Mouse (Mus musculus): Measurements from ENCODE around the gene Gm19668. TPM values are rescaled to one million over a fixed set of nuclear protein-coding genes. Genes with fewer than 3 reads are reported as not detected.
"Not testable (repeated sequence)": the region's sequence is repeated elsewhere in the genome, so short reads cannot be mapped to it uniquely, and the experiment has no call there.

Gene Gm19668
- polyA plus RNA-seq, 1 experiment from 2014 or later, result not detected

GRCm38 (mm10) chr10:77769727-77770126, 29.2 kb downstream of the Gm19668 start:
- no peak overlapping the region for H3K27ac ChIP-seq (replicated peaks in 1 of 2; ENCODE audit: control insufficient read depth in 1 of 2, insufficient read depth in 1 of 2, low read depth in 2 of 2, low read length in 2 of 2)
- ATAC-seq (ENCODE audit: insufficient number of reproducible peaks, insufficient read depth, low FRiP score, low read depth), result peak; percentile 50; the same call in 1 of the 2 replicates
- H3K9ac ChIP-seq (ENCODE audit: low read length), result no peak overlapping the region
- no peak overlapping the region for H3K4me2 ChIP-seq (ENCODE audit: low read length)
- H3K27me3 ChIP-seq (ENCODE audit: control insufficient read depth, insufficient read depth, low read length), result no peaks in the 10 kb centered on the region
- WGBS, result 76% methylated on average over 1 of the region's 1 CpGs
- H3K4me3 ChIP-seq (ENCODE audit: control insufficient read depth in 1 of 2, insufficient read depth in 1 of 2, low read depth in 1 of 2, low read length in 2 of 2), result no peak overlapping the region
- H3K4me1 ChIP-seq (ENCODE audit: control insufficient read depth in 2 of 2, insufficient read depth in 2 of 2, low read length in 2 of 2), result no peaks in the 10 kb centered on the region
- H3K9me3 ChIP-seq (ENCODE audit: control insufficient read depth, low read length), result no peaks in the 10 kb centered on the region; the same call in 1 of the 2 replicates
- H3K36me3 ChIP-seq (ENCODE audit: control insufficient read depth, insufficient read depth, low read length), result no peaks in the 10 kb centered on the region

GRCm38 (mm10) chr10:77759582-77759981, 39.4 kb downstream of the Gm19668 start, which contains the start of gene Gm3233:
TSS of gene Gm3233 (minus strand) at chr10:77759682.
- H3K27me3 ChIP-seq (ENCODE audit: control insufficient read depth, insufficient read depth, low read length); H3K36me3 ChIP-seq (ENCODE audit: control insufficient read depth, insufficient read depth, low read length); ATAC-seq (ENCODE audit: insufficient number of reproducible peaks, insufficient read depth, low FRiP score, low read depth); H3K9me3 ChIP-seq (ENCODE audit: control insufficient read depth, low read length); H3K4me1 ChIP-seq (ENCODE audit: control insufficient read depth in 2 of 2, insufficient read depth in 2 of 2, low read length in 2 of 2); H3K4me3 ChIP-seq (ENCODE audit: control insufficient read depth in 1 of 2, insufficient read depth in 1 of 2, low read depth in 1 of 2, low read length in 2 of 2); H3K27ac ChIP-seq (replicated peaks in 1 of 2; ENCODE audit: control insufficient read depth in 1 of 2, insufficient read depth in 1 of 2, low read depth in 2 of 2, low read length in 2 of 2); H3K4me2 ChIP-seq (ENCODE audit: low read length); H3K9ac ChIP-seq (ENCODE audit: low read length): not testable (repeated sequence)
- WGBS, result no CpG with 5 or more reads among the region's 1 CpGs

GRCm38 (mm10) chr10:77753448-77753847, 45.5 kb downstream of the Gm19668 start:
- ATAC-seq (ENCODE audit: insufficient number of reproducible peaks, insufficient read depth, low FRiP score, low read depth), result no peak
- Histone ChIP-seq H3K9ac (ENCODE audit: low read length) (no peak overlapping the region), H3K9me3 (ENCODE audit: control insufficient read depth, low read length) (no peaks in the 10 kb centered on the region), H3K27me3 (ENCODE audit: control insufficient read depth, insufficient read depth, low read length) (no peaks in the 10 kb centered on the region), H3K4me2 (ENCODE audit: low read length) (no peak overlapping the region), H3K4me1 (ENCODE audit: control insufficient read depth in 2 of 2, insufficient read depth in 2 of 2, low read length in 2 of 2) (no peaks in the 10 kb centered on the region), H3K4me3 (ENCODE audit: control insufficient read depth in 1 of 2, insufficient read depth in 1 of 2, low read depth in 1 of 2, low read length in 2 of 2) (no peak overlapping the region), H3K27ac (replicated peaks in 1 of 2; ENCODE audit: control insufficient read depth in 1 of 2, insufficient read depth in 1 of 2, low read depth in 2 of 2, low read length in 2 of 2) (no peak overlapping the region), H3K36me3 (ENCODE audit: control insufficient read depth, insufficient read depth, low read length) (no peaks in the 10 kb centered on the region)

GRCm38 (mm10) chr10:77752312-77752711, 46.6 kb downstream of the Gm19668 start:
- not testable (repeated sequence) for H3K9me3 ChIP-seq (ENCODE audit: control insufficient read depth, low read length); H3K36me3 ChIP-seq (ENCODE audit: control insufficient read depth, insufficient read depth, low read length); ATAC-seq (ENCODE audit: insufficient number of reproducible peaks, insufficient read depth, low FRiP score, low read depth); H3K9ac ChIP-seq (ENCODE audit: low read length); H3K27me3 ChIP-seq (ENCODE audit: control insufficient read depth, insufficient read depth, low read length); H3K4me1 ChIP-seq (ENCODE audit: control insufficient read depth in 2 of 2, insufficient read depth in 2 of 2, low read length in 2 of 2); H3K4me2 ChIP-seq (ENCODE audit: low read length); H3K27ac ChIP-seq (replicated peaks in 1 of 2; ENCODE audit: control insufficient read depth in 1 of 2, insufficient read depth in 1 of 2, low read depth in 2 of 2, low read length in 2 of 2); H3K4me3 ChIP-seq (ENCODE audit: control insufficient read depth in 1 of 2, insufficient read depth in 1 of 2, low read depth in 1 of 2, low read length in 2 of 2)
- WGBS, result 59% methylated on average over 3 of the region's 3 CpGs

- H3K4me2 ChIP-seq (ENCODE audit: low read length); H3K27me3 ChIP-seq (ENCODE audit: control insufficient read depth, insufficient read depth, low read length); H3K4me3 ChIP-seq (ENCODE audit: control insufficient read depth in 1 of 2, insufficient read depth in 1 of 2, low read depth in 1 of 2, low read length in 2 of 2); H3K9me3 ChIP-seq (ENCODE audit: control insufficient read depth, low read length); H3K9ac ChIP-seq (ENCODE audit: low read length); ATAC-seq (ENCODE audit: insufficient number of reproducible peaks, insufficient read depth, low FRiP score, low read depth); H3K36me3 ChIP-seq (ENCODE audit: control insufficient read depth, insufficient read depth, low read length); H3K27ac ChIP-seq (replicated peaks in 1 of 2; ENCODE audit: control insufficient read depth in 1 of 2, insufficient read depth in 1 of 2, low read depth in 2 of 2, low read length in 2 of 2); H3K4me1 ChIP-seq (ENCODE audit: control insufficient read depth in 2 of 2, insufficient read depth in 2 of 2, low read length in 2 of 2): not testable (repeated sequence)
- 44% methylated on average over 1 of the region's 1 CpGs for WGBS
Measured at GRCm38 (mm10) chr10:77751254-77751653, 47.7 kb downstream of the Gm19668 start, which contains the start of gene Gm9736. TSS of gene Gm9736 (minus strand) at chr10:77751354.

GRCm38 (mm10) chr10:77750686-77751085, 48.2 kb downstream of the Gm19668 start:
- not testable (repeated sequence) for H3K36me3 ChIP-seq (ENCODE audit: control insufficient read depth, insufficient read depth, low read length)
- WGBS, result 59% methylated on average over 1 of the region's 1 CpGs

More at GRCm38 (mm10) chr10:77750686-77751085, 48.2 kb downstream of the Gm19668 start:
- H3K9me3 ChIP-seq (ENCODE audit: control insufficient read depth, low read length); H3K9ac ChIP-seq (ENCODE audit: low read length); H3K4me3 ChIP-seq (ENCODE audit: control insufficient read depth in 1 of 2, insufficient read depth in 1 of 2, low read depth in 1 of 2, low read length in 2 of 2); ATAC-seq (ENCODE audit: insufficient number of reproducible peaks, insufficient read depth, low FRiP score, low read depth); H3K4me2 ChIP-seq (ENCODE audit: low read length); H3K4me1 ChIP-seq (ENCODE audit: control insufficient read depth in 2 of 2, insufficient read depth in 2 of 2, low read length in 2 of 2); H3K27me3 ChIP-seq (ENCODE audit: control insufficient read depth, insufficient read depth, low read length); H3K27ac ChIP-seq (replicated peaks in 1 of 2; ENCODE audit: control insufficient read depth in 1 of 2, insufficient read depth in 1 of 2, low read depth in 2 of 2, low read length in 2 of 2): not testable (repeated sequence)

Other genes starting within 250 kb of the Gm19668 start
- 128 and 133 TPM in 2 replicates for gene Pttg1ip, start 217.4 kb downstream of the Gm19668 start, polyA plus RNA-seq (2014; fragmentation: Nextera tagmentation; extraction: Ambion mirVana)
- 144 and 156 TPM in 2 replicates for gene Sumo3, start 193.0 kb downstream of the Gm19668 start, polyA plus RNA-seq (2014; fragmentation: Nextera tagmentation; extraction: Ambion mirVana)
- gene Gm49325, start 192.9 kb downstream of the Gm19668 start, polyA plus RNA-seq (2014; fragmentation: Nextera tagmentation; extraction: Ambion mirVana), result 2.9 TPM in 1 of 2 replicates, not detected in the other
- gene Ube2g2, start 176.9 kb downstream of the Gm19668 start, polyA plus RNA-seq (2014; fragmentation: Nextera tagmentation; extraction: Ambion mirVana), result 50.4 and 53.0 TPM in 2 replicates
- 0.09 TPM in 1 of 2 replicates, not detected in the other for gene Tspear, start 112.6 kb downstream of the Gm19668 start, polyA plus RNA-seq (2014; fragmentation: Nextera tagmentation; extraction: Ambion mirVana)
- gene Gm19402, start 108.4 kb downstream of the Gm19668 start, polyA plus RNA-seq (2014; fragmentation: Nextera tagmentation; extraction: Ambion mirVana), result not detected in 2 replicates
- not detected in 2 replicates for gene Gm9508, start 101.9 kb downstream of the Gm19668 start, polyA plus RNA-seq (2014; fragmentation: Nextera tagmentation; extraction: Ambion mirVana)
- gene Gm10272, start 92.5 kb downstream of the Gm19668 start, polyA plus RNA-seq (2014; fragmentation: Nextera tagmentation; extraction: Ambion mirVana), result not detected in 2 replicates
- gene Gm10024, start 87.7 kb downstream of the Gm19668 start, polyA plus RNA-seq (2014; fragmentation: Nextera tagmentation; extraction: Ambion mirVana), result not detected in 2 replicates
- gene Gm10142, start 83.3 kb downstream of the Gm19668 start, polyA plus RNA-seq (2014; fragmentation: Nextera tagmentation; extraction: Ambion mirVana), result not detected in 2 replicates
- gene Krtap12-1, start 78.5 kb downstream of the Gm19668 start, polyA plus RNA-seq (2014; fragmentation: Nextera tagmentation; extraction: Ambion mirVana), result not detected in 2 replicates
- gene Gm10100, start 72.6 kb downstream of the Gm19668 start, polyA plus RNA-seq (2014; fragmentation: Nextera tagmentation; extraction: Ambion mirVana), result not detected in 2 replicates
- not detected in 2 replicates for gene Gm18596, start 56.5 kb downstream of the Gm19668 start, polyA plus RNA-seq (2014; fragmentation: Nextera tagmentation; extraction: Ambion mirVana)
- not detected in 2 replicates for gene Gm9736, start 47.8 kb downstream of the Gm19668 start, polyA plus RNA-seq (2014; fragmentation: Nextera tagmentation; extraction: Ambion mirVana)
- gene Gm3233, start 39.5 kb downstream of the Gm19668 start, polyA plus RNA-seq (2014; fragmentation: Nextera tagmentation; extraction: Ambion mirVana), result not detected in 2 replicates
- not detected in 2 replicates for gene Gm3238, start 27.8 kb downstream of the Gm19668 start, polyA plus RNA-seq (2014; fragmentation: Nextera tagmentation; extraction: Ambion mirVana)
- gene Gm7138, start 22.2 kb downstream of the Gm19668 start, polyA plus RNA-seq (2014; fragmentation: Nextera tagmentation; extraction: Ambion mirVana), result not detected in 2 replicates
- gene Gm3250, start 16.6 kb downstream of the Gm19668 start, polyA plus RNA-seq (2014; fragmentation: Nextera tagmentation; extraction: Ambion mirVana), result not detected in 2 replicates
- gene Gm7137, start 10.9 kb downstream of the Gm19668 start, polyA plus RNA-seq (2014; fragmentation: Nextera tagmentation; extraction: Ambion mirVana), result not detected in 2 replicates
- not detected in 2 replicates for gene Gm9639, start 4.1 kb downstream of the Gm19668 start, polyA plus RNA-seq (2014; fragmentation: Nextera tagmentation; extraction: Ambion mirVana)
- not detected in 2 replicates for gene Gm9507, start 12.7 kb upstream of the Gm19668 start, polyA plus RNA-seq (2014; fragmentation: Nextera tagmentation; extraction: Ambion mirVana)
- not detected in 2 replicates for gene Gm2696, start 15.5 kb upstream of the Gm19668 start, polyA plus RNA-seq (2014; fragmentation: Nextera tagmentation; extraction: Ambion mirVana)
- not detected in 2 replicates for gene Krtap10-4, start 28.0 kb upstream of the Gm19668 start, polyA plus RNA-seq (2014; fragmentation: Nextera tagmentation; extraction: Ambion mirVana)
- not detected in 2 replicates for gene Krtap10-10, start 36.8 kb upstream of the Gm19668 start, polyA plus RNA-seq (2014; fragmentation: Nextera tagmentation; extraction: Ambion mirVana)
- gene Gm36176, start 47.7 kb upstream of the Gm19668 start, polyA plus RNA-seq (2014; fragmentation: Nextera tagmentation; extraction: Ambion mirVana), result not detected in 2 replicates
- not detected in 2 replicates for gene Gm10318, start 53.7 kb upstream of the Gm19668 start, polyA plus RNA-seq (2014; fragmentation: Nextera tagmentation; extraction: Ambion mirVana)
- not detected in 2 replicates for gene Gm3285, start 62.8 kb upstream of the Gm19668 start, polyA plus RNA-seq (2014; fragmentation: Nextera tagmentation; extraction: Ambion mirVana)
- 1.2 and 1.3 TPM in 2 replicates for gene Lrrc3, start 103.4 kb upstream of the Gm19668 start, polyA plus RNA-seq (2014; fragmentation: Nextera tagmentation; extraction: Ambion mirVana)
- 0.07 and 0.51 TPM in 2 replicates for gene Trpm2, start 171.4 kb upstream of the Gm19668 start, polyA plus RNA-seq (2014; fragmentation: Nextera tagmentation; extraction: Ambion mirVana)
- 18.6 and 21.1 TPM in 2 replicates for gene 1810043G02Rik, start 179.4 kb upstream of the Gm19668 start, polyA plus RNA-seq (2014; fragmentation: Nextera tagmentation; extraction: Ambion mirVana)
- gene Pfkl, start 210.9 kb upstream of the Gm19668 start, polyA plus RNA-seq (2014; fragmentation: Nextera tagmentation; extraction: Ambion mirVana), result 168 and 170 TPM in 2 replicates
- not detected in 2 replicates for gene Dnmt3l, start 242.8 kb upstream of the Gm19668 start, polyA plus RNA-seq (2014; fragmentation: Nextera tagmentation; extraction: Ambion mirVana)
- gene Aire, start 244.5 kb upstream of the Gm19668 start, polyA plus RNA-seq (2014; fragmentation: Nextera tagmentation; extraction: Ambion mirVana), result 0.16 TPM in 1 of 2 replicates, not detected in the other